Mouse (Mus musculus): ENCODE data around the gene Itgal. TPM values are rescaled to one million over a fixed set of nuclear protein-coding genes. Genes with fewer than 3 reads are reported as not detected.

Gene Itgal
- total RNA-seq (2023) = 100 to 1,000 TPM; 259 to 272 TPM

GRCm38 (mm10) chr7:127296098-127296497, at the start of gene Itgal:
Gene Itgal, plus strand, starts transcription at chr7:127296260.

GRCm38 (mm10) chr7:127260309-127261111, 35.5 kb upstream of the Itgal start, which contains the start of gene Dctpp1:
Gene Dctpp1, minus strand, starts transcription at chr7:127260709.

GRCm38 (mm10) chr7:127273925-127274789, 21.9 kb upstream of the Itgal start, which contains the start of gene Sephs2:
Gene Sephs2, minus strand, starts transcription at chr7:127274055.

GRCm38 (mm10) chr7:127345512-127346325, 49.7 kb downstream of the Itgal start, which contains the start of gene Zfp768:
Gene Zfp768, minus strand, starts transcription at chr7:127345589.

GRCm38 (mm10) chr7:127375271-127376245, 79.5 kb downstream of the Itgal start, which contains the start of gene Zfp747:
Gene Zfp747, minus strand, starts transcription at chr7:127376050.

Other genes with a start within 250 kb of the Itgal start
- under 1 TPM in 1 of 2 experiments, not detected in 1; 0.82 TPM for gene Zg16, start 208.9 kb upstream of the Itgal start, total RNA-seq (2023)
- 10 to 100 TPM; 75.6 to 83.3 TPM for gene AI467606, start 204.9 kb upstream of the Itgal start, total RNA-seq (2023)
- 10 to 100 TPM; 39.1 to 46.5 TPM for gene Qprt, start 174.0 kb upstream of the Itgal start, total RNA-seq (2023)
- 100 to 1,000 TPM; 266 to 304 TPM for gene Spn, start 158.4 kb upstream of the Itgal start, total RNA-seq (2023)
- gene Cd2bp2, start 100.2 kb upstream of the Itgal start, total RNA-seq (2023) = 10 to 100 TPM; 70.4 to 77.9 TPM
- gene Tbc1d10b, start 87.8 kb upstream of the Itgal start, total RNA-seq (2023) = 10 to 100 TPM; 58.5 to 73.0 TPM
- 10 to 100 TPM; 16.3 to 22.4 TPM for gene Mylpf, start 87.4 kb upstream of the Itgal start, total RNA-seq (2023)
- gene Zfp553, start 63.2 kb upstream of the Itgal start, total RNA-seq (2023) = 10 to 100 TPM; 15.5 to 18.3 TPM
- gene Sept1, start 63.1 kb upstream of the Itgal start, total RNA-seq (2023) = 100 to 1,000 TPM; 694 to 706 TPM
- 10 to 100 TPM in 1 of 2 experiments, 1 to 10 TPM in 1; 8.1 to 10.4 TPM for gene Zfp771, start 52.0 kb upstream of the Itgal start, total RNA-seq (2023)
- gene Dctpp1, start 35.6 kb upstream of the Itgal start, total RNA-seq (2023) = 10 to 100 TPM; 13.0 to 21.1 TPM
- 10 to 100 TPM; 31.2 to 35.2 TPM for gene Sephs2, start 22.2 kb upstream of the Itgal start, total RNA-seq (2023)
- gene Zfp768, start 49.3 kb downstream of the Itgal start, total RNA-seq (2023) = under 1 TPM; 0.47 to 0.50 TPM
- 10 to 100 TPM; 21.0 to 21.1 TPM for gene Zfp747, start 79.8 kb downstream of the Itgal start, total RNA-seq (2023)
- 1 to 10 TPM; 4.8 to 5.4 TPM for gene 9130019O22Rik, start 90.9 kb downstream of the Itgal start, total RNA-seq (2023)
- 10 to 100 TPM; 14.2 to 14.7 TPM for gene E430018J23Rik, start 97.4 kb downstream of the Itgal start, total RNA-seq (2023)
- 10 to 100 TPM; 11.3 to 12.6 TPM for gene Zfp764, start 110.6 kb downstream of the Itgal start, total RNA-seq (2023)
- gene Zfp688, start 125.8 kb downstream of the Itgal start, total RNA-seq (2023) = 10 to 100 TPM; 14.8 to 15.7 TPM
- gene Zfp689, start 152.9 kb downstream of the Itgal start, total RNA-seq (2023) = 1 to 10 TPM; 7.9 to 8.9 TPM
- 100 to 1,000 TPM; 132 to 142 TPM for gene Prr14, start 163.4 kb downstream of the Itgal start, total RNA-seq (2023)
- gene Fbrs, start 182.9 kb downstream of the Itgal start, total RNA-seq (2023) = 100 to 1,000 TPM; 186 to 198 TPM
- 100 to 1,000 TPM; 216 to 217 TPM for gene Srcap, start 215.7 kb downstream of the Itgal start, total RNA-seq (2023)
- 10 to 100 TPM; 46.2 to 57.0 TPM for gene Gm42715, start 223.3 kb downstream of the Itgal start, total RNA-seq (2023)